ENCODE assay signal across 12 mouse cellular contexts in genomic region chr8:10798444-10798843, GRCm38 (mm10).
"Had no signal": no experiment of that assay in that cellular context is flagged by ENCODE, and none has a peak within 500 bp of the region (broad histone marks: within the 10 kb centered on the region; RNA-seq: fewer than 3 reads in every experiment).

No protein-coding gene starts in this region.

- DNase-seq: lung, adult 18-20 months; lung, embryonic 14.5 days; lung, postnatal 10 days; lung, postnatal 4 days; retina, postnatal 1 day; right cerebral cortex, adult 18-20 months; right cerebral cortex, postnatal 25 days; right cerebral cortex, postnatal 4 days; spleen, adult 18-20 months; thymus, adult 2 months; thymus, postnatal 25 days; thymus, postnatal 4 days had no signal
